Mouse (Mus musculus): ENCODE results near the gene Olfr618. TPM values are rescaled to one million over a fixed set of nuclear protein-coding genes. Genes with fewer than 3 reads are reported as not detected.
"Not testable (repeated sequence)": the region's sequence is repeated elsewhere in the genome, so short reads cannot be mapped to it uniquely, and the experiment has no call there.

The Olfr618 gene
- not detected in 2 replicates for total RNA-seq (2017)

DNA sequence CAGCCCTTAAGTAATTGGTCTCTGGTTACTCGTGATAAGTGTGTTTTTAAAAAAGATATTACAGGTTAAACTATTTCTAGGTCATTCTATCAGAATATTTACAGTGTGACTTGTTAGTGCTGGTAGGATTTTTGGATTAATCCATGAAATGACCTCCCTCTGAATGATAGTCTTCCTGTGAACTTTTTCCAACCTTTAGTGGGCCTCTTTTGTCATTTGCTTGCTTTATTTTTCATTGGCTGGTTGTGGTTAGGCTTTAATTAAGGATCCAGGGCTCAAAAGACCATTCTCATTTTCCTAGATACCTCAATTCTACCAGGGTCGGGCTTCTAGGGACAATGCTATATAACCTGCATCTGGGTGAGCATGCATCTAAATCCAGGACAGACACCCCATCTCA lies at the start of gene Olfr618:
Gene Olfr618 (plus strand): TSS at position 301 of the 400 bp plus-strand sequence.
- no peak for ATAC-seq (replicated peaks in 1 of 2; ENCODE audit: insufficient read depth in 1 of 2, low FRiP score in 2 of 2, low TSS enrichment in 1 of 2, low read depth in 1 of 2, poor library complexity in 2 of 2, severe bottlenecking in 2 of 2)

GRCm38 (mm10) chr7:103542617-103543016 lies 47.3 kb upstream of the Olfr618 start, which contains the start of gene Olfr612:
Gene Olfr612, minus strand, starts transcription at chr7:103542717.
- ATAC-seq (replicated peaks in 1 of 2; ENCODE audit: insufficient read depth in 1 of 2, low FRiP score in 2 of 2, low TSS enrichment in 1 of 2, low read depth in 1 of 2, poor library complexity in 2 of 2, severe bottlenecking in 2 of 2), result not testable (repeated sequence)

DNA sequence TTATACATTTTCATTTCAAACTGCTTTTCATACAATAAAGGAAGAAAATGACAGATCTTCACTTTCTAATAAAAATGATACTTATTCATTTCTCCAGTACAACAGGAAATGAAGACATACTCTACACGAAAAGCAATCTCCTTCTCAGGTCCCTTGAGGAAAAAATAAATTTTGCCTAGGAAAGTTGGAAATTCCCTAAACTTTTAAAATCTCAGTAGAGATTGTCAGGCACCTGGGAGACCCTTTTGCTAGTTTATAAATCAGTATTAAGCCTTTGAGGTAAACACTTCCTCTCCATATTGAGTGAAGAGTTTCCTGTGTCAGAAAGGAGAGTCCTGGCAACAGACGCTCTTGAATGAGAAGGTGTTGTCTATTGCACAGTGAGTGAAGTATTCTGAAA lies 42.1 kb upstream of the Olfr618 start, which contains the start of gene Olfr613:
Gene Olfr613 (plus strand): TSS at position 301 of the 400 bp plus-strand sequence.
- no peak for ATAC-seq (replicated peaks in 1 of 2; ENCODE audit: insufficient read depth in 1 of 2, low FRiP score in 2 of 2, low TSS enrichment in 1 of 2, low read depth in 1 of 2, poor library complexity in 2 of 2, severe bottlenecking in 2 of 2)

DNA sequence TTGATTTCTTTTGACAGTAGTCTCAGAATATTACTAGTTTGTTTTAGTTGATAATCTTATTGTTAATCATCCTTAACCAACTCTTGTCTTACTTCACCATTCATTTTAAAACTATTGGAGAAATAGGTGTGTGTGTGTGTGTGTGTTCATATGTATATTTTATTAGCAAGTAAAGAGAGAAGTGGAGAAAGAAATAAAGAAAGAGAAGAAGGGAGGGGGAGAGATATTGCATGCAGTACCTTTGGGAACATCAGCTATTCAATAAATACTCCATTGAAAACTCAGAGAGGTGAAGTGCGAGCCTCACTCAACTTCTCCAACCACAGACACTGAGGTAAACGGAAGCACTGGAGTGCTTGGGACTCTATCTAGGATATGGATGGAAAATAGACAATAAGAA lies 34.1 kb upstream of the Olfr618 start, which contains the start of gene Olfr615:
Gene Olfr615 (plus strand): TSS at position 301 of the 400 bp plus-strand sequence.
- ATAC-seq (replicated peaks in 1 of 2; ENCODE audit: insufficient read depth in 1 of 2, low FRiP score in 2 of 2, low TSS enrichment in 1 of 2, low read depth in 1 of 2, poor library complexity in 2 of 2, severe bottlenecking in 2 of 2), result no peak

GRCm38 (mm10) chr7:103569043-103569442 lies 20.9 kb upstream of the Olfr618 start, which contains the start of gene Olfr616:
Gene Olfr616, minus strand, starts transcription at chr7:103569143.
- no peak for ATAC-seq (replicated peaks in 1 of 2; ENCODE audit: insufficient read depth in 1 of 2, low FRiP score in 2 of 2, low TSS enrichment in 1 of 2, low read depth in 1 of 2, poor library complexity in 2 of 2, severe bottlenecking in 2 of 2)

- ATAC-seq (replicated peaks in 1 of 2; ENCODE audit: insufficient read depth in 1 of 2, low FRiP score in 2 of 2, low TSS enrichment in 1 of 2, low read depth in 1 of 2, poor library complexity in 2 of 2, severe bottlenecking in 2 of 2), result no peak
These were observed 17.1 kb upstream of the Olfr618 start, which contains the start of gene Olfr617 for GRCm38 (mm10) chr7:103572761-103573160. Gene Olfr617, plus strand, starts transcription at chr7:103573061.

- no peak for ATAC-seq (replicated peaks in 1 of 2; ENCODE audit: insufficient read depth in 1 of 2, low FRiP score in 2 of 2, low TSS enrichment in 1 of 2, low read depth in 1 of 2, poor library complexity in 2 of 2, severe bottlenecking in 2 of 2)
These were observed 10.4 kb downstream of the Olfr618 start, which contains the start of gene Olfr619 for GRCm38 (mm10) chr7:103600275-103600674. Gene Olfr619, plus strand, starts transcription at chr7:103600575.

DNA sequence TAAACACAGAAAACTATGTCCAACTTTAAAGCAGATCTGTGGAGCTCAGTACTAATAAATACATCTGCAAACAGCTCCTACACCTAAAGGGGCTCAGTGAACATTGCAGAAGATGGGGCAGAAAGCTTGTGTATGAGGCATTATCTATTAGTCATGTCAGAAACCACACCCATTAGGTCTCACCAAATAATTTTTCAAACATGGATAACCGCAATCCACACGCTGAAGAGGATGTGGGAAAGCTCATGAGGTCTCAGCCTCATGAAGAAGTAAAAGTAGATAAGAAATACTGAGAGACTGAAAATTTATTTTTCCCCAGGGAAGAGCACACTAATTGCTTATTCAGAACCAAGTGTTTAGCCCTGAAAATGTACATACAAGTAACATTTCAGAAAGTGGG lies 17.5 kb downstream of the Olfr618 start:
- ATAC-seq (replicated peaks in 1 of 2; ENCODE audit: insufficient read depth in 1 of 2, low FRiP score in 2 of 2, low TSS enrichment in 1 of 2, low read depth in 1 of 2, poor library complexity in 2 of 2, severe bottlenecking in 2 of 2), result no peak

GRCm38 (mm10) chr7:103612434-103612833 lies 22.5 kb downstream of the Olfr618 start, which contains the start of gene Olfr620:
Gene Olfr620, minus strand, starts transcription at chr7:103612534.
- no peak for ATAC-seq (replicated peaks in 1 of 2; ENCODE audit: insufficient read depth in 1 of 2, low FRiP score in 2 of 2, low TSS enrichment in 1 of 2, low read depth in 1 of 2, poor library complexity in 2 of 2, severe bottlenecking in 2 of 2)

DNA sequence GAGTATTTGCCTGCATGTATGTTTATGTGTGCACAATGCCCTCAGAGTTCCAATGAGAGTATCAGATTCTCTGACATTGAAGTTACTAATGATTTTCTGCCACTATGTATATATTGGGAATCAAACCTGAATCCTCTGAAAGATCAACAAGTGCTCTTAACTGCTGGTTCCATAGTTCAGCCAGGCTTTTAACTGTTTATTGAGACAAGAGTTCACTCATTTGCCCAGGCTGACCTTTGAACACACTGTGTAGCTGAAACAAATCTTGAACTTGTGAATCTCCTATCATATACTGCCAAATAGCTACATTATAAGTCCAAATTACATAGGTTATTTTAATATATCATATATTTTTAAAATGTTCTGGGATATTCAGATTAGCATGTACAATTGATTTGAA lies 46.9 kb downstream of the Olfr618 start:
- no peak for ATAC-seq (replicated peaks in 1 of 2; ENCODE audit: insufficient read depth in 1 of 2, low FRiP score in 2 of 2, low TSS enrichment in 1 of 2, low read depth in 1 of 2, poor library complexity in 2 of 2, severe bottlenecking in 2 of 2)

GRCm38 (mm10) chr7:103642602-103643001 lies 52.7 kb downstream of the Olfr618 start, which contains the start of gene Olfr622:
Gene Olfr622, minus strand, starts transcription at chr7:103642702.
- ATAC-seq (replicated peaks in 1 of 2; ENCODE audit: insufficient read depth in 1 of 2, low FRiP score in 2 of 2, low TSS enrichment in 1 of 2, low read depth in 1 of 2, poor library complexity in 2 of 2, severe bottlenecking in 2 of 2), result no peak

DNA sequence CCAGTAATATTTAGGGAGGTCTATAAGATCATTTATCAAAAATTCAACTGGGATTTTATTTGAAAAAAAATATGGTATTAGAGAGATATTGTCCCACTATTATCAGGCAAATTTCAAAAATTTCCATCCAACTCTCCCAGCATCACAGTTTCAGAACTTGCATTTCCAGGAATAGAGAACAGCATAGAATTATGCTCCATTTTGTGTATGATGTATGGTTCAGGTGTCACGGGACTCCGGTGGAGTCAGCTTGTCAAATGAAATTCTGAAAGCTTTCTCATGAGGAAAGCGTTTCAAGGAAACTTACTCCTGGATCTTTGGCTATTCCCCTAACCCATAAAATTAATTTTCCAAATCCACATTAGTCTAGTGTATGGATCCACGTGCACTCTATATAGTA lies 54.2 kb downstream of the Olfr618 start:
- no peak for ATAC-seq (replicated peaks in 1 of 2; ENCODE audit: insufficient read depth in 1 of 2, low FRiP score in 2 of 2, low TSS enrichment in 1 of 2, low read depth in 1 of 2, poor library complexity in 2 of 2, severe bottlenecking in 2 of 2)

Other genes starting within 250 kb of the Olfr618 start
- not detected in 2 replicates for gene Olfr600, start 240.4 kb upstream of the Olfr618 start, total RNA-seq (2017)
- not detected in 2 replicates for gene Olfr601, start 227.4 kb upstream of the Olfr618 start, total RNA-seq (2017)
- not detected in 2 replicates for gene Olfr603, start 203.9 kb upstream of the Olfr618 start, total RNA-seq (2017)
- not detected in 2 replicates for gene Usp17lc, start 175.0 kb upstream of the Olfr618 start, total RNA-seq (2017)
- gene Olfr605, start 144.7 kb upstream of the Olfr618 start, total RNA-seq (2017), result not detected in 2 replicates
- gene Olfr606, start 141.1 kb upstream of the Olfr618 start, total RNA-seq (2017), result not detected in 2 replicates
- gene Olfr607, start 126.0 kb upstream of the Olfr618 start, total RNA-seq (2017), result not detected in 2 replicates
- not detected in 2 replicates for gene Olfr608, start 120.2 kb upstream of the Olfr618 start, total RNA-seq (2017)
- gene Olfr609, start 92.0 kb upstream of the Olfr618 start, total RNA-seq (2017), result not detected in 2 replicates
- not detected in 2 replicates for gene Olfr610, start 78.0 kb upstream of the Olfr618 start, total RNA-seq (2017)
- gene Olfr611, start 69.3 kb upstream of the Olfr618 start, total RNA-seq (2017), result not detected in 2 replicates
- not detected in 2 replicates for gene Olfr612, start 47.4 kb upstream of the Olfr618 start, total RNA-seq (2017)
- not detected in 2 replicates for gene Olfr613, start 42.0 kb upstream of the Olfr618 start, total RNA-seq (2017)
- not detected in 2 replicates for gene Olfr615, start 34.0 kb upstream of the Olfr618 start, total RNA-seq (2017)
- gene Olfr616, start 21.0 kb upstream of the Olfr618 start, total RNA-seq (2017), result not detected in 2 replicates
- not detected in 2 replicates for gene Olfr617, start 17.0 kb upstream of the Olfr618 start, total RNA-seq (2017)
- gene Olfr619, start 10.5 kb downstream of the Olfr618 start, total RNA-seq (2017), result not detected in 2 replicates
- gene Olfr620, start 22.4 kb downstream of the Olfr618 start, total RNA-seq (2017), result not detected in 2 replicates
- not detected in 2 replicates for gene Olfr622, start 52.6 kb downstream of the Olfr618 start, total RNA-seq (2017)
- gene Olfr623, start 73.6 kb downstream of the Olfr618 start, total RNA-seq (2017), result not detected in 2 replicates
- not detected in 2 replicates for gene Olfr624, start 81.1 kb downstream of the Olfr618 start, total RNA-seq (2017)
- gene Olfr625-ps1, start 92.6 kb downstream of the Olfr618 start, total RNA-seq (2017), result not detected in 2 replicates
- gene Olfr243, start 124.6 kb downstream of the Olfr618 start, total RNA-seq (2017), result not detected in 2 replicates
- not detected in 2 replicates for gene Olfr628, start 140.3 kb downstream of the Olfr618 start, total RNA-seq (2017)
- gene Olfr629, start 154.8 kb downstream of the Olfr618 start, total RNA-seq (2017), result not detected in 2 replicates
- not detected in 2 replicates for gene Olfr630, start 167.2 kb downstream of the Olfr618 start, total RNA-seq (2017)
- gene Olfr69, start 181.5 kb downstream of the Olfr618 start, total RNA-seq (2017), result not detected in 2 replicates
- gene Olfr68, start 189.6 kb downstream of the Olfr618 start, total RNA-seq (2017), result 0.88 TPM in 1 of 2 replicates, not detected in the other
- not detected in 2 replicates for gene Olfr67, start 201.7 kb downstream of the Olfr618 start, total RNA-seq (2017)
- gene Hbb-bt, start 223.9 kb downstream of the Olfr618 start, total RNA-seq (2017), result 14.9 and 19.7 TPM in 2 replicates
- gene Hbb-bs, start 238.0 kb downstream of the Olfr618 start, total RNA-seq (2017), result 47.4 and 80.7 TPM in 2 replicates

All from hematopoietic stem cell, adult 5-6 weeks (primary cell).